Mouse (Mus musculus) kidney, adult 2 months (tissue): ENCODE measurements around the gene Taldo1. TPM values are rescaled to one million over a fixed set of nuclear protein-coding genes. Genes with fewer than 3 reads are reported as not detected.
A peak's percentile ranks its signal among the peaks of the same experiment; 100 is the strongest.

Source experiments
- DNase-seq: peaks from one replicate; pipeline ENCODE4 v3.0.0; 2021
- H3K27ac ChIP-seq: fragments of 200-500 bp; 2 replicates; pipeline ENCODE4 v1.5.1; 2012; ENCODE audit warnings: low read depth, low read length, control low read depth, inconsistent platforms; ENCODE audit not compliant: insufficient read depth
- H3K27me3 ChIP-seq: fragments of 200-500 bp; replicated peaks from 2 replicates; pipeline ENCODE4 v1.6.1; 2012; ENCODE audit warnings: mild to moderate bottlenecking, moderate library complexity, low read length, inconsistent platforms; ENCODE audit not compliant: control insufficient read depth, insufficient read depth
- H3K36me3 ChIP-seq: fragments of 200-500 bp; 2 replicates; pipeline ENCODE4 v1.6.1; 2012; ENCODE audit warnings: mild to moderate bottlenecking, moderate library complexity, low read length, inconsistent platforms; ENCODE audit not compliant: control insufficient read depth, insufficient read depth
- H3K4me1 ChIP-seq: fragments of 200-500 bp; 2 replicates; pipeline ENCODE4 v1.6.1; 2011; ENCODE audit warnings: low read length; ENCODE audit not compliant: control insufficient read depth, insufficient read depth
- H3K4me3 ChIP-seq: fragments of 200-500 bp; 2 replicates; pipeline ENCODE4 v1.5.1; 2011; ENCODE audit warnings: mild to moderate bottlenecking, low read depth, low read length, control low read depth; ENCODE audit not compliant: insufficient read depth
- CTCF ChIP-seq: fragments of 200-500 bp; conservative IDR thresholded peaks from 2 replicates; pipeline ENCODE4 v1.5.1; 2011; ENCODE audit warnings: low read depth, mild to moderate bottlenecking, control low read depth, low read length, moderate library complexity, mixed read lengths; ENCODE audit not compliant: insufficient read depth, insufficient read length
- POLR2A ChIP-seq: fragments of 200-500 bp; IDR thresholded peaks from one replicate; pipeline ENCODE4 v1.6.1; 2011; ENCODE audit warnings: low read depth, low read length, control low read depth
- WGBS: fragments of 180-500 bp; shearing (Covaris S2); methylation state at CpG from one replicate; pipeline ENCODE4 v1.1.7; 2018; 5-methylcytosine and 5-hydroxymethylcytosine counted together
- polyA plus RNA-seq: library from polyadenylated mRNA; depleted of rRNA; stranded (reverse); fragments of >200 nt; gene quantifications from 2 replicates; pipeline ENCODE4 v1.2.3, GENCODE M21; 2012

Gene Taldo1
- polyA plus RNA-seq, 1 experiment = 366 TPM

DNA sequence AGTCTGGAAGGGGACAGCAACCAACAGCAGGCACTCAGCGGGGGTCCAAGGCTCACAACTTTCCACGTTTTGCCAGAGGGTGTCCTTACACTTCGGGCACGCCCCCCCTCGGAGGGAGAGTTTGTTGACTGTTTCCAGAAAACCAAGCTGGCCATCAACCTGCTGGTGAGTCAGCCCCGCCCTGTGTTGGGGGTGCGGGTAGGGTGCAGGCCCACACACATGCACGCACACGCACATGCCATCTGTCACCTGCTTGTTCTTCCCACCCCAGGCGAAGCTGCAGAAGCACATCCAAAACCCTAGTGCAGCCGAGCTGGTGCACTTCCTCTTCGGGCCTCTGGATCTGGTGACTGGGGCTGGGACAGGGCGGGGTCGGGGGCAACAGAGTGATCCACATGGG is 35.0 kb upstream of the Taldo1 start:
- WGBS = 81% methylated on average over 14 of the region's 14 CpGs
- no peak for DNase-seq
- no peak for TF ChIP-seq POLR2A
- no peak for TF ChIP-seq CTCF
- no peaks in the 10 kb centered on the region for H3K27me3 ChIP-seq
- no peaks in the 10 kb centered on the region for H3K36me3 ChIP-seq
- no peaks in the 10 kb centered on the region for H3K4me1 ChIP-seq
- H3K4me3 ChIP-seq = no peak overlapping the region
- no peak overlapping the region for H3K27ac ChIP-seq

DNA sequence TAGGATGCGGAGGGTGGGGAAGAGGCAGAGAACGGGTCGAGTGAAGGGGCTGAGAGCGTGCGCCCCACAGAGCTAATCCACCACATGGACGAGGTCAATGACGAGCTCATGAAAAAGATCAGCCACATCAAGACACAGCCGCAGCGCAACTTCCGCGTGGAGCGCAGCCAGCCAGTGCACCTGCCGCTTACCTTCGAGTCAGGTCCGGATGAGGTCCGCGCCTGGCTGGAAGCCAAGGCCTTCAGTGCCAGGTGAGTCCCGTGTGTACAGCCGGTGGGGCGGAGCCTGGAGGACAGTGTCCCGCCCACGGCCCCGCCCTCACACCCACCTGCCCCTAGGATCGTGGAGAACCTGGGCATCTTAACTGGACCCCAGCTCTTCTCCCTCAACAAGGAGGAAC is 30.5 kb upstream of the Taldo1 start:
- Histone ChIP-seq H3K36me3 (no peaks in the 10 kb centered on the region), H3K27me3 (no peaks in the 10 kb centered on the region), H3K4me3 (no peak overlapping the region), H3K4me1 (no peaks in the 10 kb centered on the region), H3K27ac (no peak overlapping the region)
- peak; percentile 63 for DNase-seq
- WGBS = 30% methylated on average over 24 of the region's 24 CpGs
- TF ChIP-seq CTCF = no peak
- TF ChIP-seq POLR2A = no peak

DNA sequence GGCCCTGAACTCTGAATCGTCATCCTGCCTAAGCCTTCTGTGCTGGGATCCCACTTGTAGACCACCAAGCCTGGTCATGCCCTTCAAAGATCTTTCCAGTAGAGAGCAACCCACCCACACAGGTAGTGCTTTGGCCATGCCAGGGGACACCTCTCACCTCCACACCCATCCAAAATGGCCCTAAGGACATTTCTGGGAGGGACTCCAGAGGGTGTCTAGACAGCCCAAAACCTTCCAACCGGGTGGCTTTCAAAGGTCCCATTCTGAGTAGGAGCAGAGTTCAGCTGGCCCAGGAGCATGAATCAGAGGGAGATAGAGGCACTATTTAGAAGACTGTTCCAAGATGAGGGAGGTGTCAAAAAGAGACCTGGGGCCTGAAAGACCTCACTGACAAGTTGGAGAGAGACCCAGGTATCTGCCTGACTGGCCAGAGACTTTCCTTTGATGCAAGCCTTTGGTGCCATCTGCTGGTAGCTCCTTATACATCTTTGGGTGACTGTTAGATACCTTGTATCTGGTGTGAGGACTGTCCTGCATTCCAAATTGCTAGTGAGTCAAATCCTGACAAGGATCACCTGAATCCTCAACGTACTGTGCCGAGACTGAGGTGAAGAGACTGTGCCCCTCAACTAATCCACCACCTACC is 28.8 kb upstream of the Taldo1 start:
- H3K27ac ChIP-seq = no peak overlapping the region
- 45% methylated on average over 4 of the region's 4 CpGs for WGBS

DNA sequence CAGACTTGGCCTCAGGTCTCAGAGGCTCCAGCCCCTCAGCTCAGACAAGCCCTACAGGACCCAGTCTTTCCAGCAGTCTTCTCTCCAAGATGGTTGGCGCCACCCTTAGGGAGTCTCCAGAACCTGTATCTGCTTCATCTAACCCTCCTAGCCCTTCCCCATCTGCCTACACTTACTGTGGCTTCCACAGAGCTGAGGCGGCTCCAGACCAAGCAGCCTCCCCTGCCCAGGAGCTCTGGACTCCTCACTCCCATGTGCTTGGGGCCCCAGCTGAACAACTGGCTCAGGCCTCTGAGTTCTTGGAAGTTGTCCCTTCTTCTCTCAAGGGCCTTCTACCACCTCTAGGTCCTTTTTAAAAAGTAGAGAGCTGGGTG is 28.3 kb upstream of the Taldo1 start:
- WGBS = 74% methylated on average over 2 of the region's 2 CpGs

More for the DNA sequence above, 28.8 kb upstream of the Taldo1 start:
- Histone ChIP-seq H3K4me3 (no peak overlapping the region), H3K27me3 (no peaks in the 10 kb centered on the region), H3K4me1 (no peaks in the 10 kb centered on the region), H3K36me3 (no peaks in the 10 kb centered on the region)
- TF ChIP-seq CTCF (peak; percentile 80), POLR2A (no peak)
- peak; percentile 80 for DNase-seq

DNA sequence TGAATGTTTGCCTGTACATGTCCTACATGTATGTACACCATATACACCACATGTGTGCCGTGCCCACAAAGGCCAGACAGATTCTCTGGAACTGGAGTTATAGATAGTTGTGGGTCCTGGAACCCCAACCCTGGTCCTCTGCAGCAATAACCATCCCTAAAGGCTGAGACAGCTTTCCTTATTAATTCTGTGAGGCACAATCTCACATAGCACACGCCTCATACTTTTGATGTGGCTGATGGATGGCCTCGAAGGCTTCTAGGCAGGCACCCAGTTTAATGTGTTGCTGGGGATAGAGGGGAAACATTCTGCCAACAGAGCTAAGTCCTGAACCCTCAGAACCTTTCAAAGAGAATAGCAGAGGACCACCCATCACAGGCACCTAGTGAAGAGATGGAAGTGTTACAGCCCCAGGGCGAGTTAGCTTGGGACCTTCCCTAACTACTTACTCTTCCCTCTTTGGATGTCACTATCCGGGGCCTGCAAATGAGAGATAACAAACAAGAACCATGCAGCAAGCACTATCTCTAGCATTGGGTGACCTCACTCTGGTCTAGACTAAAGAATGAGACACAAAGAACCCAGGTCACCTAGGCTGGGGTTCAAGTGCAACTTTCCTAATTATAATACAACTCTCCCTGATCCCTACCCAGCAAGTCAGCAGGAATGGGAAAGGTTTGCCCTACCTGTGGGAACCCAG is 27.5 kb upstream of the Taldo1 start:
- 87% methylated on average over 5 of the region's 5 CpGs for WGBS

More for the DNA sequence above, 28.3 kb upstream of the Taldo1 start:
- TF ChIP-seq CTCF (no peak), POLR2A (no peak)
- Histone ChIP-seq H3K4me3 (no peak overlapping the region), H3K27me3 (no peaks in the 10 kb centered on the region), H3K27ac (no peak overlapping the region), H3K36me3 (no peaks in the 10 kb centered on the region), H3K4me1 (no peaks in the 10 kb centered on the region)
- no peak for DNase-seq

DNA sequence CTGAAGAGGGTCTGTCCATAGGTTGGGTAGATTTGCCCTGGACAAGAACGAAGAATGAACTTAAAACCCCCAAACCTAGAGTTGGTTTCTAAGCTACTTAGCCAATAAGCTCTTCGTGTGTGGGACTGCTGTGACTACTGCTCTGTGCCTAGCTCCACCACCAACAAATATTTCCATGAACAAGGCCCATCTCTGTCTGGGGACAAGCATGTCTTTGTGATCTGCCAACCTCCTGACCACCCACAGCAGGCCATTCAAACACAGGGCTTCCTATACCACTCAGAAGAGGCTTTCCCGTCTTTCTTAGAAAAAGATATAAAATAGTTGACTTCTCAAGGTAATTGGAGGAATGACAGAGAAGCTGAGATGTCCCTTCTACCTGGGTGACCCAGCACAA is 27.0 kb upstream of the Taldo1 start:
- no peak for DNase-seq
- Histone ChIP-seq H3K27me3 (no peaks in the 10 kb centered on the region), H3K4me1 (no peaks in the 10 kb centered on the region), H3K36me3 (no peaks in the 10 kb centered on the region), H3K4me3 (no peak overlapping the region), H3K27ac (no peak overlapping the region)
- TF ChIP-seq POLR2A = no peak
- TF ChIP-seq CTCF = no peak
- 77% methylated on average over 3 of the region's 3 CpGs for WGBS

More for the DNA sequence above, 27.5 kb upstream of the Taldo1 start:
- Histone ChIP-seq H3K36me3 (no peaks in the 10 kb centered on the region), H3K4me3 (no peak overlapping the region), H3K27me3 (no peaks in the 10 kb centered on the region), H3K4me1 (no peaks in the 10 kb centered on the region), H3K27ac (no peak overlapping the region)
- TF ChIP-seq POLR2A = no peak
- no peak for TF ChIP-seq CTCF
- DNase-seq = no peak

DNA sequence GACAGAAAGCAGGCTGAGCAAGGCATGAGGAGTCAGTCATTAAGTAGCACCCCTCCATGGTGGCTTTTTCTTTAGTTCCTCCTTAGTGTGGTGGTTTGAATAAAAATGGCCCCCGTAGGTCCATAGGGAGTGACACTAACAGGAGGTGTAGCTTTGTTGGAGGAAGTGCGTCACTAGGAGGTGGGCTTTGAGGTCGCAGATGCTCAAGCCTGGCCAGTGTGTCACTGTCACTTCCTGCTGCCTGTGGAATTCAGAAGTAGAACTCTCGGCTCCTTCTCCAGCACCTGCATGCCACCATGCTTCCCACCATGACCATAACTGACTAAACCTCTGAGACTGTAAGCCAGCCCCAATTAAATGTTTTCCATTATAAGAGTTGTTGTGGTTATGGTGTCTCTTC is 24.6 kb upstream of the Taldo1 start:
- peaks cover 3% of the 10 kb centered on the region; the same call in 1 of the 2 replicates for H3K4me1 ChIP-seq
- no peak overlapping the region for H3K4me3 ChIP-seq
- no peak overlapping the region for H3K27ac ChIP-seq
- DNase-seq = no peak
- H3K36me3 ChIP-seq = no peaks in the 10 kb centered on the region
- H3K27me3 ChIP-seq = no peaks in the 10 kb centered on the region
- no peak for TF ChIP-seq POLR2A
- TF ChIP-seq CTCF = no peak
- 83% methylated on average over 4 of the region's 4 CpGs for WGBS
